Mouse (Mus musculus) lung, postnatal 10 days (tissue): ENCODE measurements around the gene Ift81.
A peak's percentile ranks its signal among the peaks of the same experiment; 100 is the strongest.

Experiments
- DNase-seq: peaks from one replicate; pipeline ENCODE4 v3.0.0; 2021

Gene Ift81

DNA sequence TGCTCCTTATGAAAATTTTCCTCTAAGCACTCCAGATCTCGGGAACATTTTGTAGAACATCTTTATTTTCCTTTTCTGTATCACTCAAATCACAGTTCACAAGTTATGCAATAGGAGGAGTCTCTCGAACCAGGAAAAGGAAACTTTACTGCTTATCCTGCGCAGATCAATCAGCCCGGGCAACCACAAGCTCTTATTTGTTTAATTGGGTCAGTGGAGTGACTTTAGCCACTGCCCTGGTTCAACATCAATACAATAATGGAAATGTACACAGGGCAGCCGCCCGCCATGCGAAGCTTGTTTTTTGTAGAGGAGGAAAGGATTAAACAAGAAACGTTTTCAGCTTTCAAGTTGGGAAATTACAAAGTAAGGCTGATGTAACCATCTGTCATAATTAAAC lies 72.4 kb downstream of the Ift81 start:
- no peak for DNase-seq

DNA sequence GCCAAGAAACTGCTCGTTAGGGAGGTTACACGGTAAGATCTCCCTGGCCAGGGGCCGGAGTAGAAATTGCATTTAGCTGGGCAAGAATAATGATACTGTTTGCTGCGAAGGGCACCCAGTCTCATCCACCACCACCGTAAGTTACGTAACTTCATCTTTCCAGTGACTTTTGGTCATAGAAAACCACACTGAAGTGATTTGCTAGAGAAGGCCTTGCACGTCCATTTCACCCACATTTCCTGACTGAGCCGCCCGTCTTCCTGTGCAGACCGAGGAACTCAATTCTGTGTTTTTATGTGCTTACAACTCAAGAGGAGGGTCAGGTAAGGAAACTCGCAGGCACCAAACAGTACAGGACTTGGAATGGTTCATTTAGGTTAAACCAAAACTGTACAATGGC lies 76.2 kb downstream of the Ift81 start:
- no peak for DNase-seq

DNA sequence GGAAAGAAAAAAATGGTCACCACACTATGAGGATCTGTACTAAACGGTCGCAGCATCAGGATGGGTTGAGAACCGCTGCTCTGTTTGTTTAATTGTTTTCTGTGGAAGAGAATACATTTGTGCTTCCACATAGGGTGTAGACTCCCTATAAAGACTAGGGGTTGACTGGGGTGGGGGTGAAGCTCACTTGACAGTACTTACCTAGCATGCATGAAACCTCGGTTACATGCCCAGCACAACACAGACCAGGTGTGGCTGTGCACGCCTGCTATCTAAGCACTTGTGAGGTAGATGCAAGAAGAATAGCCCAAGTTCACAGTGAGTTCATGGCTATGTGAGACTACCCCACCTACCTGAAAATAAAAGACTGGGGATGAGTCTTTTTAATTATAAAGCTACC lies 76.7 kb downstream of the Ift81 start:
- DNase-seq: no peak

DNA sequence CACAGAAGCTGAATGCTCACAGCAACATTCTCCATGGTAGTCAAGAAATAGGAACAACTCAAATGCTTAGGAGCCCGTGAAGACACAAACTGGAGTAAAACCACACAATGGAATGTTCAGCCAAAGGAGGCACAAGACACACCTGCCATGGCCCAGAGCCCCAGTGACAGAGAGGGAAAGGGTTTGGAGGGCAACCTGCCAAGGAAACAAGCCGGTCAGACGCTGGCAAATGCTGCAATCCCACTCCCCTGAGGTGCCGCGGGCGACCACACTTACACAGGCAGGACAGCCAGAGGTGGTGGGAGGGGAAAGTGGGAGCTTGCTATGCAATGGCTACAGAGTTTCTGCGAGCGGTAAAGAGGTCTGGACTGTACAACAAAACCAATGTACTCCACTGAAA lies 80.4 kb downstream of the Ift81 start:
- no peak for DNase-seq

DNA sequence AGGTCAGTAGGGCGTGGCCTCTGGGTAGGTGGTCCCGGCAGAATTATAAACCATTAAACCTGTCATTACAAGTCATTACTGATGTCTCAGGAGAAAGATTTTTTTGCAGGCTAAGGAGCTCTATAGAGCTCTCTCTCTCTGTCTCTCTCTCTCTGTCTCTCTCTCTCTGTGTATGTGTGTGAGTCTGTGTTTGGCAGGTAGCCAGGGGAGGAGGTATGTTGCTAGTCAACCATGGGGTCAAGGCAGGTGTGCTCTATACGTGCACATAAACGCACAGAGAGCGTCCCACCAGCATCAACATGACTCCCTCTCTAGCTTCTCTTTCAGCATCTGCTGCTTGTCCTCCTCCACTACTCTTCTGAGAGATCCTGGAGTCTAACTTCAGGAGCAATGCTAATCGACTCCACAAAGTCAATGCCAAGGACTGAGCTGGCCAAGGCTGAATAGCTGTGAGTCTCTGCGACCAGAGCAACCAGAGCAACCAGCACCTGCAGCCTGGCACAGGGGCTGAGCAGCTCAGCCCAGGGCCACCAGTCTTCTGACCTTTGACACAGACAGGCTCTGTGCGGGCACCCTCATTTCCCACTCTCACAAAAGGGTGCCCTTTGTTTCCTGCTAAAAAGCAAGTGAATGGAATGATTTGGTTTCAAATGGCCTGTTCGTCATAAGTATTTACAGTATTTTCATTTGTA lies 84.3 kb downstream of the Ift81 start:
- DNase-seq: no peak

DNA sequence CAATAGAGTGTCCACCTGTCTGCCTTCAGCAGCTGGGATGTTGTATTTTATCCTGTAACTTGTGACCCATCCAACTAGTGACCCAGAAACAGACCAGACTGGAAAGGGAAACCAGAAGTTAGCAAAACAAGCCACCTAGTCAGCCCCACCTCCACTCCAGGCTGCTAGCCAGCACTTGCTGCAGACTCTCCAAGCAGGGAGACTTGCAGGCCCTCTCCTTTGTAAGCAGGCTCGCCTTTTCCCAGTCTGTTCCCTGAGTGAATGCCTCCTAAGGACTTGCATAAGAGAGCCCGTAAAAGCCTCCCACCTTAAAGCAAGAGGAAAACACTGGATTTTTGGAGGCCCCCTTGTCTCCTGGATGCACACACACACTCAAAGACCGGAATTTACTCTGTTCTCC lies 85.0 kb downstream of the Ift81 start:
- peak; percentile 69 for DNase-seq

DNA sequence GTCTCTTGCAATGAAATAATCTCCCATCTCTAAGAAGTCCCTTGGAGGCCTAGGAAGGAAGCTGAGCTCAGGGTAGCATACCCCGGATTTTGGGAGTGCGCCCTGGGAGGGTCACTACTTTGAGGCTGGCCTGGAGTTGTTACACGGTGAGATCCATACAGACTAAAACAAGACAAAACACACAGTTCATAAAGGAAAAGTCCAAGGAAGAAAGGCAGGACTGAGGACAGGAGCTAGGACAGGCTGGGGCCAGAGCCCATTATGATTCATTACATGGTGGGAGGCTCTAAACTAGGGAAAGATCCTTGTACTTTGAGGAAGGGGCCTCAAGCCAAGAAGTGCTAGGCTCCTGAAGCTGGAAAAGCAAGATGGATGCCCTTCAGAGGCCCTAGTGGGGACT lies 85.7 kb downstream of the Ift81 start:
- no peak for DNase-seq

DNA sequence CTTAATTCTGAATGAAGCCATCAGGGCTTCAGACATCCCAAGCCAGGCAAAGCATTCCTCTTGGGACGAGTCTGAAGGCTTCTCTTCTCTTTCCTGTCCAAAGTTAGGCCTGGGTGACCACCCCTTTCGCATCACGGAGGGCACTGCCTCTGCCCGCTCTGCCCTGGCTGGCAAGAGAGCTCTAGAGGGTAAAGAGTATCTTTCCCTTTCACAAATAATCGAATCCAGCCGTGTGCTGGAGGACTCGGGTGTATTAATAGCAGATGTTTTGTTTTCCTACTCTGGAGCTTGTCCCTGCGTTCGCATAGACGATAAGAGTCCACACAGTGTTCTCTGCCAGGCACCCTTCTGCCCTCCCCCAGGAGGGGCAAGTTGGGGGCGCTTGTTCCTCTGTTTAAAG lies 86.6 kb downstream of the Ift81 start:
- no peak for DNase-seq

DNA sequence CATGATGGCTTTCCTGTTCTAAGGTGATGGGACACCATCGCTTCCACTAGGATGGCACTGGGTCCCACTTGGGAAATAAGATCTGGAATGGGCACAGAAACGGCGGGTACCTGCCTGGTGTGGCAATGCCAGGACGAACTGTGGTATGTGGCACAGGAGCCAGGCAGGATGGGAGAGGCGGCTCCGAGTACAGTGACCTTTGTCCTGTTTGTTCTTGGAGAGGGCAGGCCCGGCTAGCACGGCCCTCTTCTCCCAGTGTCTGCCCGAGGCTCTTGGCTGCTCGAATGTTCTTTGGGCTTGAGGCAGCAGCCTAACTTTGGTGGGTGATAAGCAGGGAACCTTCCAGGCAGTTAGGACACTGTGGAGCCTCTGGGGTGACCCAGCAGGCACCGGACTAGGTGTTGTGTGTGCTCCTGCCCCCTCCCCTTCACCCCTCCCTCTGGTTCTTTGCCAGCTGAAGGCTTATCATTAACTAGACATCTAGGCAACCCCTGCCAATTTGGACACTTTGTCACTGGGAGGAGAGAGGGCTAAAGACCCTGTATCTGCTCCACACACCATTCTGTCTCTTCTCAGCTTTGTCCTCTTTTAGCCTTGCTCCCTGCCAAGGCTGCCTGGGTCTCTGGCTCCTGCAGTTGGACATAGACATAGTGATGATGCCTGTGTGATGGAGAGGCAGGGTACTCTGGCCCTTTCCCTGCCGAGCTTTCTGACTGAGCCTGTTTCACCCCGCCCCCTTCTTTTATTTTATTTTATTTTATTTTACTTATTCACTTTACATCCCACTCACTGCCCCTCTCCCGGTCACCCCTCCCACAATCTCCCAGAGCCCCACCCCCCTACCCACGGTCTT lies 87.2 kb downstream of the Ift81 start:
- DNase-seq: peak; percentile 52

DNA sequence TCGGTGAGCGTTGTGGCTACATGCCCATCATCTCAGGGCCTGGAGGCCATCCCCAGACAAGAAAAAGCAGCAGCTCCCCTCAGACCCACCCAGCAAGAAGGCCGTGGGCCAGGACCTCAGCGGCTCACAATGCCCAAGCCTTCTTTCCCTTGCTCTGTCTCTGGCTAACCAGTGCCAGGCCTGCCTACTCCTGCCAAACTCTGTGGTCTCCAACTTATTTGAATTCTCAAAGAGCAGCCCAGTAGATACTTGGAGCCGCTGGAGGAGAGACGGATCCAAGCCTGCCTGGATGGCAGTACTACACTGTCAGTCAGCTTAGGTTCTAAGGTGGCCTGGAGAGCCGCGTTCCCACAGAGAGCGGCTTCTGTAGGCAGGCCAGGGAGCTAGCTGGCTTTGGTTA lies 87.9 kb downstream of the Ift81 start:
- DNase-seq: no peak

DNA sequence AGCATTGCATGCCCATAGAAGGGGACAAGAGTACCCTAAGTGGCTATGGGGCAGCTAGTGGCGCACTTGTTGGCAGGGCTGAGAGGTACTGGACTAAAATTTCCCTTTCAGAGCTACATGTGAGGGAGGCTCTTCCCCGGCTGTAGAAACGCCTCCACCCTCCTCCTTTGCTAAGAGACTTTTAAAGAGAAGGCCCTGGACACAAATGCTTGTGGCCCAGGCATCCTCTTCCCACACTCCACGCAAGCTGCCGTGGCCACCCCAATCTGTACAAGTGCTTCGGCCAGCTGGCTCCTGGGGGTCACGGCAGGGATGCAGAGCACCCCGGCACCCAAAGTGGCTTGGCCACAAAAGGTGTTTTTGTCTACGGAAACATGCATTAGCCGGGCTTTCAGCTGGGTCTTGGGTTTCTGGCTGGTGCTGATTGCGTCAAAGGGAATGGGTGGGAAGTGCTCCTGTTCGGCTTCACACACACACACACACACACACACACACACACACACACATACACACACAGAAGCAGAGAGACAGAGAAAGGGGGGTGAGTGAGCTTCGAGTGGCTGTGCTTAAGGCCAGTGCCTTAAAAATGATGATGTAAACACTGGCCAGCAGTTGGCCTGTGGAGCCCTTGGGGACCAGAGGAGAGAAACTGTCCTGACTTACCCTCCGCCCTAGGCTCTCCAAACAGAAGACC lies 88.9 kb downstream of the Ift81 start:
- peak; percentile 68 for DNase-seq

DNA sequence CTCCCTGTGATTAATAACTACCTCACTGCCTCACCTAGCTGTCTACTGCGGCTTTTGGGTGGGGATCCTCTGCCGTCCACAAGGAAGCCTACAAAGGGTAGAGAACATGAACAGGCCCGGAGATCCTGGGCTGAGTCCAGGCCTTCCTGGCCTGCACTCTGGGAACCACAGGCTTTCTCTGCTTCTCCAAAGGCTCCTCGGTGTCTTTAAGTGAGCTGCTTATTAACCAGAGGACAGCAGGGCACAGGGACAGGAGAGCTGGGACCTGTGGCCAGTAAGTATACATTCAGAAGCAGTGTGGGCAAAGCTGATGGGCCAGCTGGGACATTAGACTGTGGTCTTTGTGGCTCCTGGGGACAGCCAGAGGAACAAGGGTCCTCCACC lies 89.5 kb downstream of the Ift81 start:
- DNase-seq: no peak

DNA sequence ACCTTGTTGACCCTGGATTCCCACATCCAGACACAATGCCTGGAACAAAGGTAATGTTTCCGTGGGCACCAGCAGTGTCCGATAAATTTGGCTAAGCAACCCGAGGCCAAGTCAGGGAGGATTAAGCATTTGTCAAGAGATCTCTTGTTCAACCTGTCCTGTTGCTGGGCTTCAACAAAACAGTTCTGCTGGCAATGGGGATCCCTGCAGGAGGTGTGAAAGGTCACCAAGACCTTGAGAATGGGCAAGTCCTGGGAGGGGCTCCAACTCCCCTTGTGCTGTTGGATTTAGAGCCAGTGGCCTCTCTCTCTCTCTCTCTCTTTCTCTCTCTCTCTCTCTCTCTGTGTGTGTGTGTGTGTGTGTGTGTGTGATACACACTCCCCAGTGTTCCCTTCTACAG lies 90.1 kb downstream of the Ift81 start:
- DNase-seq: no peak

DNA sequence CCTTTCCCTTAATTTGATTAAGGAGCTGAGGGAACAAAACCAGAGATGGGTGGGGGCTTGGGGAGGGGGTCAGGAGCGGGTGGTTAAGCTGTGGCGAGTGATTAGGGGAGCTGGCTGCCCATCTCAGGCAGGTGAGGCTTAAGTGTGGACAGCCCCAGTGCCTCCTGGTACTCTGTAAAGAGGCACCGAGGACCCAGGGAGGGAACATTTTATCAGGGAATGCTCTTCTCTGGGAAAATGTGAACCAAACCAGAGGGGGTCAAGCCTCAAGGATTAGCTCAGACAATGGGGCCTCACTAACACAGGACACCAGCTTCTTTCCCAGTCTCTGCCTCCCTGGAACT lies 93.2 kb downstream of the Ift81 start:
- DNase-seq: no peak

DNA sequence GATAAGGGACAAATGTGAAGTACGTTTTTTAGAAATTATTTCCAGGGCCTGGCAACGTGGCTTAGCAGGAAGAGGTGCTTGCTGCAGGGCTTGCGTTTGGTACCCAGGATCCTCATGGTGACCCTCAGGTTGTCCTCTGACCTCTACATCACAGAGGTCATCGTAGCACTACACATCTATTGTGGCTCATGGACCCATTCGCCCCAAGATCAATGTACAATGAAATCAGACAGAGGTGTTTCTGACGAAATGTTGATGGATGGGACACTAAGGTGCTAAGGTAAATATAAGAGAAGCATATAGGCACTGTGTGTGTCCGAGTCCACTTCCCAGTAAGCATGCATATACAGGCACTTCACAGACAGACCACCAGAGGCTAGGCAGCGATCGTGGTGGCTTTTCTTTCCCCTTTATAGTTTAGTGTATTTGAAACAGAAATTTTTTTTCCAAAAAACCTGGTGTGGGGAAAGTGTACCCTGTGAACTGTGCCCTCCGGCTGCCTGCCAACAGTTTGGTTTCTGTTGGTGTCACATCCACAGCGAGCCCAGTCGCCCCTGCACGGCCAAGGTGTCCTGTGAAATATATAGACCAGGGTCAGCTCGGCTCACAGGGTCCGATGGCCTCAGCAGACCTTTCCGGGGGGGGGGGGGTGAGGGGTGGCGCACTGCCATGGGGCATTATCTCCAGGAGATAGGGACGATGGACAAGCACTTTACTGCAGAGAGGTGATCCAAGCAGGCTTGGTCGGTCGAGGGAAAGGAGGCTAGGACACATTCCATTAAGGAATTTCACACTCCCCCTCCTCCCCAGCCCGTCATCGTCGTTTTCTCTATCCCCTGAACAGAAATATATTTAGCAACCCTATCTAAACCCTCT lies 93.8 kb downstream of the Ift81 start:
- no peak for DNase-seq

DNA sequence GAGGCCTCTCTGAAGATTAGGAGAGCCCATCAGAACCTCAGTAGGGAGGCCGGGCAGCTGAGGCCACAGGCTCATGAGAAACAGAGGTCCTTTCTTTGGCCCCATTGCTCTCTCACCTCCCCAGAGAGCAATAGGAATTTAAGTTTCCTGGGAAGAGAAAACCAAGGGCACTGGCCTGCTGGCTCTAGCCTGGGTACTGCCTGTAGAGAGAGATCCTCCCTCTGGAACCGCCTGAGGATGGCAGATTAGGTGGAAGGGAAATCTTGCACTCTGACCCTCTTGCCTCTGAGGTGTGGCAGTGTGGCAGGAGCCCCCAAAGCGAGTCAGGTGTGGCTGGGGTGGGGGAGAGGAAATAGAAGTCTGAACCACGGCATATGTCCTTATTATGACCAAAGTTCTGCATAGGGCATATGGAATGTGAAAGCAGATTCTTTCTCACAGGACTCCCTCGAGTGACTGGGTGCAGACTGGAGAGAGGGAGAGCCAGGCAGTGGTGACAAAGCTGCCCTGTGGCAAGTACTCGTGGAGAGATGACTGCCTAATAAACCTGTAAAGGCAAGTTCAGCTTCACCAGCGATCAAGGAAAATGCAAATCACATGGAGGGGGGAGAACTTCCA lies 95.2 kb downstream of the Ift81 start:
- DNase-seq: no peak

DNA sequence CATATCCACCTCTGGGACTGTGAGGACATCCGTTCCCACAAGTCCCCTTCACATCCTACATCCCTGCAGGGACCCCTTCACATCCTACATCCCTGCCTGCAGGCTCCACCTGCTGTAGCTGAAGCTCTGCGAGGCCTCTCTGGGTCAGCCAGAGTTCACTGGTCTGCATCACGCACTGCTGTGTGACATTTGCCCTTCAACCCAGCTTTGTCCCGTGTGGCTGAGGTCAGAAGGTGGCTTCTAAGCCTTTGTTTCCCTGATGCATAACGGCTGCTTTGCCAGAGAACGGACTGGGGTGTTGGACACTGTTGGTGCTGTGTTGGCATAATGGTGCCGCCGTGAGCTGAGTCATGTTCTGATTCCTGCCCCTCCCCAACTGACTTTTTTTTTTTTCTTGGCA lies 96.1 kb downstream of the Ift81 start:
- no peak for DNase-seq

DNA sequence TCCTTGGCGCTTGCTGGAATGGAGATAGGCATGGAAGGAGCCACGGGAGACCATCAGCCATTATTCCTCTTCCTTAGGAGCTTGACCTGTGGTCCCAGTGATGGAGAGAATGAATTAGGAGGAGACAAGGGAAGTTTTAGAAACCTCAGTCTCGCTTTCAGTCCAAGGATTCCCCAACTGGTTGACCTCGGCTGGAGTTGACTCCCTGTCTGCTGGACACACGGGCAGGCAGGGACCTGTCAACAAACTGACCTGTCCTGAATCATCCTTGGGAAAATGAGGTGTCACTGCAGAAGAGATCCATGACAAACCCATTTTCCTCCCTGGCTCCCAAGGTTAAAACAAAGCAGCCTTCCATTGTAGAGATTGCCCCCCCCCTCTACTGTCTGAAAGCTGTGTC lies 97.4 kb downstream of the Ift81 start:
- no peak for DNase-seq

DNA sequence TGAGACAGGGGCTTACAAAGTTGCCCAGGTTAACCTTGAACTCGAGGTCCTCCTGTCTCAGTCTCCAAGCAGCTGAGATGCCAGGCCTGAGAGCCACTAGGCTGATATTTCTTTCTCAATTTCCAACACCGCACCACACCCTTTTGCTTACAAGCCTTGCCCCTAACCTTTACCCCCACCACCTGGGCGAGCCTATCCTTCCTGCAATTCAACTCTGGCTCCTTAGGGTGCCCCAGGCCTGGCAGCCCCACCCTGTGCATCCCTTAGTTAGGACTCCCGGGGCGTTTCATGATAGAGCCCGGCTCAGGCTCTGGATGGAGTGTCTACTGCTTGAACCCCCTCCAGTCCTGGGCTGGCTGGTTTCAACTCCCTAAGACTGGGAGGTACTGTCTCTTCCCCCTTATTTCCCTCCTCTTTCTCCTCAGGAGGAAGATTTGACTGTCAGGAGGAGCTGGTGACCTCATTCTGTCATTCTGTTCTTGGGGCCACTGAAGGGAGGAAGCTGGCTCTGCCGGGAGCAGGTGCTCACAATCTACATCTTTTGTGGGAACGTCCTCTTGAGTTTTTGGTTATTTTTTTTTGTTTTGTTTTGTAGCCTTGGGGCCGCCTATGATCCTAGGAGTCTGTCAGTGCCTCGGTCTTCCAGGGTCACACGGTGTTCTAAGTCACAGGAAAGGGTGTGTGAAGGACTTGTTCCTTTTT lies 98.1 kb downstream of the Ift81 start:
- no peak for DNase-seq

DNA sequence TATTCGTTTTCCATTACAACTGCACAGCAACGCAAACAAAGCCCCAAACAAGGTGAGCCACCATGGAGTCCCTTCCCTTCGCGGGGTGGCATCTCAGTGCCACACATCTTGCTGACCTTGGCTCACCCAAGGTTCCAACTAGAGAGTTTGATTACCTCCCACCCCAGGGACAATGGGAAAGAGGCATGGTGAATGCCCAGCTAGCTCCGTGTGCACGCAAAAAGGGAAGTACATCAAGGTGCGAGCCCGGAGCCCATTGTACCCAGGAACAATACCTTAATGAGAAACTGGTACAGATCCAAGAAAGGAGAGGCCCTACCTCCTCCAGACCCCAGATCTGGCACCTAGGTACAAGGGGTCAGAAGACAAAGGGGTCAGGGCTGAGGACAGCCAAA lies 100.2 kb downstream of the Ift81 start:
- DNase-seq: no peak

DNA sequence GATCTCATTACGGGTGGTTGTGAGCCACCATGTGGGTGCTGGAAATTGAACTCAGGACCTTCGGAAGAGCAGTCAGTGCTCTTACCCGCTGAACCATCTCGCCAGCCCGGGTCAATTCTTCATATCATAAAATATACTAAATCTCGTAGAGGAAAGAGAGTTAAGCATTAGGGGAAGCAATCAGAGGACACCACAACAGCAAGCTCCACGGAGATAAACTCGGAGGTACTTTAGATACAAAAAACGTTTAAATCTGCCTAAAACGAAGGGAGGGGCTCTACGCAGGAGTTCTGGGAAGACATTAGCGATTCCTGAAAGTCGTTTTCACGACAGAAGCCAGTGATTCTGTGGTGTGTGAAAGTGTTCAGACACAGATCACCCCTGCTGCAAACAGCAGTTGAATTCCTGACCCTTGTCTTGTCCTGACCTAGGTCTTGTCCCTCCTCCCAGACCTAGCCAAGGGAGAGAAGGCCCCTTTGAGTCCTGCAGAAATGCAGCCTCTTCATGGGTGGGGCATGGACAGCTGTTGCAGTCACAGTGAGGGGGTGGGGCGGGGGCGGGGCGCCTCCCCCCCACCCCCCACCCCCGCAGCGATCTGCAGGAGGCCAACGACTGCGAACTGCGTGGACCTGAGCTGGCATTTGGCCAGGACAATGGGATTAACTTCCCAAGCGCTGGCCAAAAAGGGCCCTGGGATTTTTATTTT lies 100.7 kb downstream of the Ift81 start:
- DNase-seq: no peak
